10 mouse cellular contexts compared by ENCODE assay signal in the genomic region with DNA sequence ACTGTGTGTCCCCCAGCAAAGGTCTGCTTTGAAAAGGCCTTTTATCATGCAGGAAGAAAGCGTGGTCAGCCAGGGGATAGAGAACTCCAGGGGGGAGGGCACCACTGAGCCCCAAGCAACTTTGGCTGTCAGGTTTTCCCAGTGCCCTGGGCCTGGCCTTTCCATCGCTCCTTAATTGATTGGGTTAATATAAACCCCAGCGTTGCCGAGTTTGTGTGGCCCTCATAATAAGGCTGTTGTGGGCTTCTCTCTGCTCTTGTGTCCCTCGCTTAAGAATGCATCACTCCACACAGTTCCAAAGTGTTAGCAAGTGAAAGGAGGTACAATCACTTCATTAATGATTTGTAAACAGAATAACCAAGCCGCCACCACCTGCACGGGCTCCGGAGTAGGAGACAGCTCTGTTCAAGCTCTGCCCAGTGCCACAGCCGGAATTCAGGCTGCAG.
A peak's percentile ranks its signal among the peaks of the same experiment; 100 is the strongest.
DNase-seq lines count a peak whose midpoint lies in the region; ATAC-seq and TF ChIP-seq lines count a peak whose summit lies in the region.
"Had no signal": no experiment of that assay in that cellular context is flagged by ENCODE, and none has a peak within 500 bp of the region (broad histone marks: within the 10 kb centered on the region; RNA-seq: fewer than 3 reads in every experiment).

No protein-coding gene starts in this region.

- no peaks in the 10 kb centered on the region for H3K36me3 ChIP-seq in lung, embryonic 14.5 days (ENCODE audit: insufficient read depth)
- no peaks in the 10 kb centered on the region for H3K36me3 ChIP-seq in forebrain, embryonic 16.5 days (ENCODE audit: control insufficient read depth, insufficient read depth)
- H3K36me3 ChIP-seq in neural tube, embryonic 14.5 days (ENCODE audit: control insufficient read depth, insufficient read depth, low read length) = no peaks in the 10 kb centered on the region
- H3K36me3 ChIP-seq: liver, embryonic 15.5 days had no signal

- no peaks in the 10 kb centered on the region for H3K9me3 ChIP-seq in lung, embryonic 14.5 days (ENCODE audit: low read depth, low read length)
- H3K9me3 ChIP-seq in forebrain, embryonic 16.5 days (ENCODE audit: control insufficient read depth, low read length) = no peaks in the 10 kb centered on the region
- no peaks in the 10 kb centered on the region for H3K9me3 ChIP-seq in neural tube, embryonic 14.5 days (ENCODE audit: control insufficient read depth, low read length)
- H3K9me3 ChIP-seq: liver, embryonic 15.5 days had no signal

- TF ChIP-seq CTCF in lung, embryonic 14.5 days (IDR thresholded peaks at IDR 0.05; ENCODE audit: low read depth) = no peak

- H3K4me3 ChIP-seq in lung, embryonic 14.5 days (ENCODE audit: low read depth, low read length) = no peak overlapping the region
- H3K4me3 ChIP-seq in forebrain, embryonic 16.5 days (replicated peaks; ENCODE audit: low read length) = no peak overlapping the region
- H3K4me3 ChIP-seq in neural tube, embryonic 14.5 days (ENCODE audit: low read depth, low read length) = no peak overlapping the region
- H3K4me3 ChIP-seq: erythroblast, embryonic 14.5 days; liver, embryonic 15.5 days had no signal

- H3K27ac ChIP-seq in lung, embryonic 14.5 days (ENCODE audit: low read depth) = no peak overlapping the region
- H3K27ac ChIP-seq in forebrain, embryonic 16.5 days (ENCODE audit: low read length) = peak overlapping the region; percentile 3; the same call in 1 of the 2 replicates
- no peak overlapping the region for H3K27ac ChIP-seq in neural tube, embryonic 14.5 days (ENCODE audit: low read depth, low read length)
- H3K27ac ChIP-seq: liver, embryonic 15.5 days had no signal

- peak; percentile 31; the same call in 1 of the 2 replicates for ATAC-seq in lung, embryonic 14.5 days (ENCODE audit: insufficient read depth)
- ATAC-seq in forebrain, embryonic 16.5 days = peak; percentile 73
- ATAC-seq in neural tube, embryonic 14.5 days (ENCODE audit: low read depth) = peak; percentile 89
- no peak for ATAC-seq in megakaryocyte, adult 5-6 weeks (ENCODE audit: poor library complexity, severe bottlenecking)
- ATAC-seq in megakaryocyte-erythroid progenitor cell, adult 5-6 weeks (replicated peaks; ENCODE audit: low FRiP score, low TSS enrichment, poor library complexity, severe bottlenecking) = no peak

- DNase-seq in lung, embryonic 14.5 days = peak; percentile 19
- DNase-seq in lung, postnatal 10 days = no peak
- DNase-seq in kidney, postnatal 14 days = peak; percentile 44
- DNase-seq in lung, postnatal 4 days = no peak

- no peak overlapping the region for H3K4me2 ChIP-seq in lung, embryonic 14.5 days
- H3K4me2 ChIP-seq in forebrain, embryonic 16.5 days (ENCODE audit: low read length) = no peak overlapping the region
- no peak overlapping the region for H3K4me2 ChIP-seq in neural tube, embryonic 14.5 days (ENCODE audit: low read depth, low read length)
- H3K4me2 ChIP-seq: liver, embryonic 15.5 days had no signal

- H3K9ac ChIP-seq in lung, embryonic 14.5 days = no peak overlapping the region
- H3K9ac ChIP-seq in forebrain, embryonic 16.5 days (replicated peaks; ENCODE audit: low read depth, low read length) = no peak overlapping the region
- no peak overlapping the region for H3K9ac ChIP-seq in neural tube, embryonic 14.5 days (replicated peaks; ENCODE audit: low read depth, low read length)
- H3K9ac ChIP-seq: liver, embryonic 15.5 days had no signal

- no peaks in the 10 kb centered on the region for H3K4me1 ChIP-seq in lung, embryonic 14.5 days (ENCODE audit: insufficient read depth)
- peaks cover 14% of the 10 kb centered on the region for H3K4me1 ChIP-seq in forebrain, embryonic 16.5 days (replicated peaks; ENCODE audit: control insufficient read depth, insufficient read depth, low read length)
- H3K4me1 ChIP-seq in neural tube, embryonic 14.5 days (ENCODE audit: control insufficient read depth, insufficient read depth, low read length) = peaks cover 3% of the 10 kb centered on the region; the same call in 1 of the 2 replicates
- H3K4me1 ChIP-seq: liver, embryonic 15.5 days had no signal

- no peaks in the 10 kb centered on the region for H3K27me3 ChIP-seq in lung, embryonic 14.5 days (ENCODE audit: insufficient read depth, low read length)
- 0 out of 2 replicates have a peak, but pooled peaks cover 2% of the 10 kb centered on the region for H3K27me3 ChIP-seq in forebrain, embryonic 16.5 days (replicated peaks; ENCODE audit: control insufficient read depth, insufficient read depth, low read length)
- H3K27me3 ChIP-seq in neural tube, embryonic 14.5 days (ENCODE audit: control insufficient read depth, insufficient read depth, low read length) = no peaks in the 10 kb centered on the region
- H3K27me3 ChIP-seq: liver, embryonic 15.5 days had no signal

- 10% methylated on average over 9 of the region's 9 CpGs for WGBS in lung, embryonic 14.5 days
- 3% methylated on average over 9 of the region's 9 CpGs for WGBS in forebrain, embryonic 16.5 days
- WGBS in neural tube, embryonic 14.5 days = 6% methylated on average over 9 of the region's 9 CpGs

Comparison
In these comparisons a context has a peak if more than half of its experiments do, and no peak if none do; other contexts are left out.
1. DNase-seq: peak in lung, embryonic 14.5 days (single experiment) and kidney, postnatal 14 days (single experiment); none in lung, postnatal 10 days (single experiment) and lung, postnatal 4 days (0 of 2).
2. ATAC-seq: peak in lung, embryonic 14.5 days (single experiment), forebrain, embryonic 16.5 days (single experiment) and neural tube, embryonic 14.5 days (single experiment); none in megakaryocyte, adult 5-6 weeks (single experiment) and megakaryocyte-erythroid progenitor cell, adult 5-6 weeks (single experiment).